Mouse (Mus musculus) limb, embryonic 12.5 days (tissue): ENCODE measurements around the gene B3gnt3. TPM values are rescaled to one million over a fixed set of nuclear protein-coding genes. Genes with fewer than 3 reads are reported as not detected.

Source experiments
- ATAC-seq: fragments of 200-750 bp; cut with Nextera tagmentation; 2 replicates; pipeline ENCODE4 v1.8.0; 2017; ENCODE audit warnings: low read depth, moderate TSS enrichment; ENCODE audit not compliant: insufficient number of reproducible peaks, insufficient read depth, low FRiP score, low TSS enrichment
- H3K27ac ChIP-seq: fragments of 300-500 bp; sonication (generic); 2 replicates; pipeline ENCODE4 v1.5.1; 2016; ENCODE audit warnings: mild to moderate bottlenecking, moderate library complexity
- H3K27me3 ChIP-seq: fragments of 300-500 bp; sonication (generic); 2 replicates; pipeline ENCODE4 v1.6.1; 2016; ENCODE audit warnings: mild to moderate bottlenecking, moderate library complexity
- H3K36me3 ChIP-seq: fragments of 300-500 bp; sonication (generic); 2 replicates; pipeline ENCODE4 v1.6.1; 2016; ENCODE audit warnings: mild to moderate bottlenecking, moderate library complexity
- H3K4me1 ChIP-seq: fragments of 300-500 bp; sonication (generic); replicated peaks from 2 replicates; pipeline ENCODE4 v1.6.1; 2016
- H3K4me2 ChIP-seq: fragments of 300-500 bp; sonication (generic); 2 replicates; pipeline ENCODE4 v1.6.1; 2016; ENCODE audit warnings: mild to moderate bottlenecking, moderate library complexity
- H3K4me3 ChIP-seq: fragments of 300-500 bp; sonication (generic); replicated peaks from 2 replicates; pipeline ENCODE4 v1.5.1; 2016; ENCODE audit warnings: mild to moderate bottlenecking
- H3K9ac ChIP-seq: fragments of 300-500 bp; sonication (generic); replicated peaks from 2 replicates; pipeline ENCODE4 v1.6.1; 2016; ENCODE audit warnings: mild to moderate bottlenecking, moderate library complexity
- H3K9me3 ChIP-seq: fragments of 300-500 bp; sonication (generic); 2 replicates; pipeline ENCODE4 v1.6.1; 2016; ENCODE audit warnings: mild to moderate bottlenecking, moderate library complexity
- WGBS: fragments of 180-500 bp; shearing (Covaris S2); methylation state at CpG from one replicate; pipeline ENCODE4 v1.1.7; 2016; 5-methylcytosine and 5-hydroxymethylcytosine counted together
- polyA plus RNA-seq: library from polyadenylated mRNA; unstranded; fragments of >200 nt; fragmentation: Nextera tagmentation; extraction: Ambion mirVana; gene quantifications from 2 replicates; pipeline ENCODE4 v1.2.1, GENCODE M21; 2016

B3gnt3 gene
- polyA plus RNA-seq, 1 experiment from 2014 or later, result 1.1 TPM

DNA sequence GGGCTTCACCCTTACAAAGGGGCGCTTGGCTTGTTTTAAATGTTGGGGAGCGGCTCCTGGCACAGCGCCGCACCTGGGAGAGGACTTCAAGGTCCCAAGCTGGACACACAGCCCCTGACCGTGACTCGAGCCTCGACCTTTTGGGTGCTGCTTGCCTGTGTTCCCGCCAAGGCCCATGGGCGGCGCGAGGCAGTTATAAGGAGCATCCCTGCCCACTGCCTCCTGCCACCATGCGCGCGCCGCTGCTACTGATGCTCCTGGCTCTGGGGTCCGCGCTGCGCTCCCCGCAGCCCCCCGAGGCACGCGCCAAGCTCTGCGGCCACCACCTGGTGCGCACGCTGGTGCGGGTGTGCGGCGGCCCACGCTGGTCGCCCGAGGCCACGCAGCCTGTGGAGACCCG is 12.6 kb downstream of the B3gnt3 start, which contains the start of gene Insl3:
Gene Insl3, plus strand, starts transcription at position 187 of the 400 bp plus-strand sequence.
- no peaks in the 10 kb centered on the region for H3K36me3 ChIP-seq
- H3K4me2 ChIP-seq, result no peak within 1 kb of the TSS
- no peak within 1 kb of the TSS for H3K9ac ChIP-seq
- no peak for ATAC-seq
- H3K27me3 ChIP-seq, result peaks cover 100% of the 10 kb centered on the region
- no peak within 1 kb of the TSS; the same call in 1 of the 2 replicates for H3K4me3 ChIP-seq
- peaks cover 20% of the 10 kb centered on the region for H3K4me1 ChIP-seq
- no peaks in the 10 kb centered on the region for H3K9me3 ChIP-seq
- H3K27ac ChIP-seq, result no peak within 1 kb of the TSS
- WGBS, result 4% methylated on average over 33 of the region's 33 CpGs

DNA sequence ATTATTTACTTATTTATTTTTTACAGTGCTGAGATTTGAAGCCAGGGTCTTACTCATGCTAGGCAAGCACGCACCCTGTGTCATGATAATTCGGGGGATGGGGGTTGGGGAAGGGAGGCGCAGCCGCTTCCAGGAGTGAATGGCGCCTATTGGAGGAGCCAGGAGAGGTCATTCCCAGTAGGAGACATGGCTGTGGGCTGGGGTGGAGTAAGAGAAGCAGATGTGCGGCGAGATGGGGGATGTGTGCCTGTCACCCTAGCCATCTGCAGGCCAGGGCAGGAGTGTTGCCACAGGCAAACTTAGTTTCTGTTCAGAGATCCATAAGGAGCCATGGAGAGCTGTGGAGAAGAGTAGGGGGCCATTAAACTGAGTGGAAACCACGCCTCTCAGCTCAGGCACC is 14.0 kb downstream of the B3gnt3 start:
- peaks cover 12% of the 10 kb centered on the region for H3K4me1 ChIP-seq
- H3K4me2 ChIP-seq, result 0 out of 2 replicates have a peak overlapping the region, but pooled peaks have one; percentile 2
- H3K4me3 ChIP-seq, result no peak overlapping the region
- no peak overlapping the region for H3K9ac ChIP-seq
- peaks cover 100% of the 10 kb centered on the region for H3K27me3 ChIP-seq
- no peak for ATAC-seq
- under 1% methylated on average over 8 of the region's 8 CpGs for WGBS
- no peak overlapping the region for H3K27ac ChIP-seq
- H3K36me3 ChIP-seq, result no peaks in the 10 kb centered on the region
- no peaks in the 10 kb centered on the region for H3K9me3 ChIP-seq

DNA sequence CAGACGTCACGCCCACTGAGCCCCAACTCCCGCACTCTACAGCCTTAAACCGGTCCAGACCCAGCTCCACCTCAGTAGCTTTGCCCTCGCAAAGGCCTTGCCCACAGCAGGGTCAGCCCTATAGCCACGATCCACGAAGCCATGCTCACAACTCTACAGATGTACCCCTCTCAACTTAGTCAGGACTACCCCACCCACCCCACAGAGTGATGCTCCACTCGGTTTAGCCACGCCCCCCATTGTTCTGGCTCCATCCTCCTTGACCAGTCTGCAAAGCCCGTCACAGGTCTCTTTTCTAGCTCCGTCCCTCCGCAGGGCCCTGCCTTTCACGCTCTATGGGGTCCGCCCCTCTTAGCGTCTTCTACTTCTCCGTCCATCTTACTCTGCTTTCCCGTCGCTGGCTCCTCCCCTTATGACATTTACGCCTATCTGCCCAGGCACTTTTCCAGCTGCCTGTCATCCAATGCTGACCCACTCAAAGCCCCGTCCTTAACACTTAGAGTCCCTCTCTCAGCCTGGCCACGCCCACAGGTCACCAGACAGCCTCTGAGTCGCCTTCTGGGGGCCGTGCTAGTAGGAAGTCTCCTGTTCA is 15.3 kb downstream of the B3gnt3 start:
- WGBS, result 2% methylated on average over 23 of the region's 23 CpGs
- Histone ChIP-seq H3K27ac (no peak overlapping the region), H3K4me2 (peak overlapping the region; percentile 52), H3K27me3 (peaks cover 100% of the 10 kb centered on the region), H3K9me3 (no peaks in the 10 kb centered on the region), H3K36me3 (no peaks in the 10 kb centered on the region), H3K4me1 (peaks cover 12% of the 10 kb centered on the region), H3K4me3 (peak overlapping the region; percentile 28), H3K9ac (no peak overlapping the region)
- peak; percentile 57; the same call in 1 of the 2 replicates for ATAC-seq

DNA sequence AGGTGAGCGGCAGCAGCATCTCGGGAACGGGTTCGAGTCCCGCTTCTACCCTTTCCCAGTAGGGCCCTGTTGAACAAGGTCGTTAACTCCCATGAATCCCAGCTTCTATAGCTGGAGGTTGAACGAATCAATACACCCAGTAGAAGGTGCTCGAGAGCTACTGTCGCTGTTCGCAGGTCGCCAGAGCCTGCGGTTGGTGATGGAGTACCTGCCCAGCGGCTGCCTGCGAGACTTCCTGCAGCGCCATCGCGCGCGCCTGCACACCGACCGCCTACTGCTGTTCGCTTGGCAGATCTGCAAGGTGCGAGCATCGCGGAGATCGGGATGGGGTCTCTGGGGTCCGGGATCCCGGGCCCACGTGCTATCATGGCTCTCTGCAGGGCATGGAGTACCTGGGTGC is 16.0 kb downstream of the B3gnt3 start:
- peak overlapping the region; percentile 52 for H3K4me2 ChIP-seq
- no peaks in the 10 kb centered on the region for H3K9me3 ChIP-seq
- WGBS, result 2% methylated on average over 29 of the region's 29 CpGs
- ATAC-seq, result no peak
- H3K4me1 ChIP-seq, result peaks cover 13% of the 10 kb centered on the region
- H3K27me3 ChIP-seq, result peaks cover 100% of the 10 kb centered on the region
- peak overlapping the region; percentile 28 for H3K4me3 ChIP-seq
- no peak overlapping the region for H3K9ac ChIP-seq
- no peaks in the 10 kb centered on the region for H3K36me3 ChIP-seq
- no peak overlapping the region for H3K27ac ChIP-seq

DNA sequence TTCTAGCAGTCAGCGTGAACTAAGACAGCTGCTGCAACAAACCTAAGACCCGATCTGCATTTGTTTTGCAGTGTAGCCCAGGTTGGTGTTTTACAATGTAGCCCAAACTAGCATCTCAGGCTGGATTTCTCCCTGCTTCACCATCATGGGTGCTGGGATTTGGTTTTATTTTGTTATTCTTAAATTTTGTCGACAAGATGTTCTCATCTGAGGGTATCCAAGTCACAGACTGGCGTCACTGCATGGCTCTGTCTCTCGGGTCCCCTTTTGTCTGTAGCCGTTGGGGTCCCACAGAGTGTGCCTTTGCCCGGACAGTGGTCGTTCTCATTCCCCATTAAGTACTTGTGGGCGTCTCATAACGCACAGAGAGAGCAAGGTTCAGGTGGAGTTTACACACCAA is 16.9 kb downstream of the B3gnt3 start:
- Histone ChIP-seq H3K4me1 (peaks cover 19% of the 10 kb centered on the region), H3K27me3 (peaks cover 100% of the 10 kb centered on the region), H3K9ac (no peak overlapping the region), H3K36me3 (no peaks in the 10 kb centered on the region), H3K4me3 (no peak overlapping the region), H3K9me3 (no peaks in the 10 kb centered on the region), H3K4me2 (no peak overlapping the region), H3K27ac (no peak overlapping the region)
- WGBS, result 19% methylated on average over 10 of the region's 10 CpGs
- no peak for ATAC-seq

DNA sequence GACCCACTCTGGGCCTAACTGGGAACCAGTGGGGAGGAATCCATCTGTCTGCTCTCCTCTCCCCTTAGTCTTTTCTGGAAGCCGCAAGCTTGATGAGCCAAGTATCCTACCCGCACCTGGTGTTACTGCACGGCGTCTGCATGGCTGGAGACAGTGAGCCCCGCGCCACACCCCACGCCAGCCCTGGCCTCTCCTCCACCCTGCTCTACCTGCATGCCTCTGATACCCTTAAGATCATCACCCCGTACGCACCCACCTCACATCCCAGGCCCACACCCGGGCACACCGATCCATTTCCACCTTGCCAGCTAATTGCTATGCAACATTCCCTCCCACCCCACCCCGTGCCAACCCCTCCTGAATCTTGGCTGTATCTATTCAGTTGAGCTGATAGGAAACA is 18.8 kb downstream of the B3gnt3 start:
- Histone ChIP-seq H3K27me3 (peaks cover 100% of the 10 kb centered on the region), H3K4me2 (no peak overlapping the region), H3K9ac (no peak overlapping the region), H3K36me3 (no peaks in the 10 kb centered on the region), H3K9me3 (no peaks in the 10 kb centered on the region), H3K4me3 (no peak overlapping the region), H3K4me1 (peaks cover 23% of the 10 kb centered on the region), H3K27ac (no peak overlapping the region)
- WGBS, result 67% methylated on average over 12 of the region's 12 CpGs
- no peak for ATAC-seq

DNA sequence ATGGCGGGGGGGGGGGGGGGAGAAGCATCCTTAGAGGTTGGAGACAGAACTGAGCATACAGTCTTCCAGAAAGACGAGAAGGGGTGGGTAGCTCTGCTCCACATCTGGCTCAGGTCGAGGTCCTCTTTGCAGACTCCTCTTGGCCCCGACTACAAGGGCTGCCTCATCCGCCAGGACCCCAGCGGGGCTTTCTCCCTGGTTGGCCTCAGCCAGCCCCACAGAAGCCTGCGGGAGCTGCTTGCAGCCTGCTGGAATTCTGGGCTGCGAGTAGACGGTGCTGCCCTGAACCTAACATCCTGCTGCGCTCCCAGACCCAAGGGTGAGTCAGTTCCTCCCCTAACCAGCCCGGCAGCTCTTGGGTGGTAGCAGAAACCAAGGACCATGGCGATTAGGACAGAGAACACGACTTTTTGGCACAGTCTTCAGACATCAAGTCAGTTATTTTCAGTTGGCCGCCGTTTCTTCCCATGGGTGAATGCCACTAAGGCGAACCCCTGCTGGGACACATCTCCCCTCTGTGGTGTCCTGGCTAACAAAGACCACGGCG is 20.1 kb downstream of the B3gnt3 start:
- ATAC-seq, result no peak
- Histone ChIP-seq H3K4me3 (0 out of 2 replicates have a peak overlapping the region, but pooled peaks have one; percentile 6), H3K36me3 (no peaks in the 10 kb centered on the region), H3K9ac (no peak overlapping the region), H3K9me3 (no peaks in the 10 kb centered on the region), H3K4me1 (peaks cover 21% of the 10 kb centered on the region), H3K27ac (no peak overlapping the region), H3K27me3 (peaks cover 100% of the 10 kb centered on the region), H3K4me2 (no peak overlapping the region)
- WGBS, result 3% methylated on average over 18 of the region's 18 CpGs

DNA sequence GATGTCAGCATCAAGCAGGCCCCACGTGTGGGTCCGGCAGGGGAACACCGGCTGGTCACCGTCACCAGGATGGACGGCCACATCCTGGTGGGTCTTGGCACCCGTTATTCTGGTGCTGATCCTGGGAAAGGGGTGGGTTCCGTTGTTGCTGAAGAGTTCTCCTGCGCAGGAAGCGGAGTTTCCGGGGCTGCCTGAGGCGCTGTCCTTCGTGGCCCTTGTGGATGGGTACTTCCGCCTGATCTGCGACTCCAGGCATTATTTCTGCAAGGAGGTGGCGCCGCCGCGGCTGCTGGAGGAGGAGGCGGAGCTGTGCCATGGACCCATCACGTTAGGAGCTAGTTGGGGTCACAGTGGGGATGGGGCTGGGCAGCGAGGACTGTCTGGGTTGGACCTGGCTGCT is 21.1 kb downstream of the B3gnt3 start:
- Histone ChIP-seq H3K27ac (no peak overlapping the region), H3K9ac (no peak overlapping the region), H3K36me3 (no peaks in the 10 kb centered on the region), H3K27me3 (peaks cover 99% of the 10 kb centered on the region), H3K4me2 (0 out of 2 replicates have a peak overlapping the region, but pooled peaks have one; percentile 2), H3K9me3 (no peaks in the 10 kb centered on the region), H3K4me1 (peaks cover 20% of the 10 kb centered on the region), H3K4me3 (no peak overlapping the region)
- 5% methylated on average over 21 of the region's 21 CpGs for WGBS
- ATAC-seq, result no peak

DNA sequence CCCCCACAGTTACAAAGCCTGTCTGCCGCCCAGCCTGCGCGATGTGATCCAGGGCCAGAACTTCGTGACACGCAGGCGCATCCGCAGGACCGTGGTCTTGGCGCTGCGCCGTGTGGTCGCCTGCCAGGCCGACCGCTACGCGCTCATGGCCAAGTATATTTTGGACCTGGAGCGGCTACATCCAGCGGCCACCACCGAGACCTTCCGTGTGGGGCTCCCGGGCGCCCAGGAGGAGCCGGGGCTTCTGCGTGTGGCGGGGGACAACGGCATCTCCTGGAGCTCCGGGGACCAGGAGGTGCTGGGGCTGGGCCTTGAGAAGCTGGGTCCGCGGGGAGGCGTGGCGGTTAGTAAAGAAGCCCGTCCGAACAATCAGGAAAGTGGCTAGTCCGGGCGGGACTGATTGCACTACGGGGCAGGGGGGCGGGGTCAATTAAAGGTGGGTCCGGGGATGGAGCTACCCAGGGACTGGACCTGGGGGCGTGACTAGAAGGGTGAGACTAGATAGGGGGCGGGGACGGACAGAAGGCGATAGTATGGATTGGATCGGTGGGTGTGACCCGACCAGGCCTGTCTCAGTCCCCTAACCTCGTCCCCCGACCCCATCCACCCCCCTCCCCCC is 21.9 kb downstream of the B3gnt3 start:
- Histone ChIP-seq H3K27me3 (peaks cover 96% of the 10 kb centered on the region), H3K9ac (no peak overlapping the region; the same call in 1 of the 2 replicates), H3K4me3 (peak overlapping the region; percentile 30), H3K36me3 (no peaks in the 10 kb centered on the region), H3K27ac (no peak overlapping the region), H3K4me1 (peaks cover 20% of the 10 kb centered on the region), H3K4me2 (peak overlapping the region; percentile 51), H3K9me3 (no peaks in the 10 kb centered on the region)
- ATAC-seq, result no peak
- WGBS, result 2% methylated on average over 46 of the region's 46 CpGs

DNA sequence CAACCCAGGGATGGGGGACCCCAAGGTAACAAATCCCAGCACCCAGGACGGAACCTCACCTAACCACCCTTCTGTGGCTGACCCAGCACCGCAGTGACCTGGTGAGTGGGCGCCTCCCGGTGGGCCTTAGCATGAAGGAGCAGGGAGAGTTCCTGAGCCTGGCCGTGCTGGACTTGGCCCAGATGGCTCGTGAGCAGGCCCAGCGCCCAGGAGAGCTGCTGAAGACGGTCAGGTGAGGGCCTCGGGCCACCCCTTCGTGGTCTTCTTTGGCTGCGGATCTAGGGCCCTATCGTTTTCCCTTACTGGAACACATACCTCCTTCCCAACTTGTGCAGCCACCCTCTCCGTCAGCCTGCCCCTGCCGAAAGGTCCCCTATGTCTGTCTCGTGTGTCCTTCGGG is 22.5 kb downstream of the B3gnt3 start:
- H3K27ac ChIP-seq, result no peak overlapping the region
- WGBS, result 12% methylated on average over 16 of the region's 16 CpGs
- peak overlapping the region; percentile 51 for H3K4me2 ChIP-seq
- H3K9me3 ChIP-seq, result no peaks in the 10 kb centered on the region
- no peak overlapping the region; the same call in 1 of the 2 replicates for H3K9ac ChIP-seq
- no peak for ATAC-seq
- H3K36me3 ChIP-seq, result no peaks in the 10 kb centered on the region
- H3K4me1 ChIP-seq, result peaks cover 20% of the 10 kb centered on the region
- peaks cover 92% of the 10 kb centered on the region for H3K27me3 ChIP-seq
- peak overlapping the region; percentile 30 for H3K4me3 ChIP-seq

DNA sequence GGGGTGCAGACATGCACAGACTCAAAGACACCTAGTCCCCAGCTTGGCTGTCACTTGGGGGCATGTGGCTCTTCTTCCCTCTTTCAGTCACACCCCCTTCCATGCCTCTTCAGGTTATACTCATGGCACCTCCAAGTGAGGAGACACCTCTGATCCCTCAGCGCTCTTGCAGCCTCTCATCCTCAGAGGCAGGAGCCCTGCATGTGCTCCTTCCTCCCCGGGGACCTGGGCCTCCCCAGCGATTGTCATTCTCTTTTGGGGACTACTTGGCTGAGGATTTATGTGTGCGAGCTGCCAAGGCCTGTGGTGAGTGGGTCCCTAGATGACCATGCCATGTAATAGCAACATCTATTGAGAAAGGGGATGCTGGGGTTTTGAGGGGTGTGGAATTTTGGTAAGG is 23.4 kb downstream of the B3gnt3 start:
- WGBS, result 56% methylated on average over 4 of the region's 4 CpGs
- no peak overlapping the region for H3K9ac ChIP-seq
- no peak for ATAC-seq
- H3K4me1 ChIP-seq, result peaks cover 20% of the 10 kb centered on the region
- no peaks in the 10 kb centered on the region for H3K36me3 ChIP-seq
- H3K4me3 ChIP-seq, result no peak overlapping the region
- H3K9me3 ChIP-seq, result no peaks in the 10 kb centered on the region
- no peak overlapping the region for H3K27ac ChIP-seq
- no peak overlapping the region for H3K4me2 ChIP-seq
- peaks cover 86% of the 10 kb centered on the region for H3K27me3 ChIP-seq
